Mouse (Mus musculus): ENCODE measurements around the gene Abcc10. TPM values are rescaled to one million over a fixed set of nuclear protein-coding genes. Genes with fewer than 3 reads are reported as not detected.

The Abcc10 gene
- polyA plus RNA-seq, 1 experiment from 2014 or later = 1.7 TPM

GRCm38 (mm10) chr17:46310515-46310914, 17.6 kb downstream of the Abcc10 start:
- Histone ChIP-seq H3K27me3 (no peaks in the 10 kb centered on the region), H3K9ac (no peak overlapping the region), H3K4me2 (no peak overlapping the region), H3K27ac (no peak overlapping the region), H3K36me3 (no peaks in the 10 kb centered on the region), H3K4me1 (replicated peaks) (no peaks in the 10 kb centered on the region), H3K4me3 (replicated peaks) (no peak overlapping the region), H3K9me3 (replicated peaks) (no peaks in the 10 kb centered on the region)
- 70% methylated on average over 10 of the region's 10 CpGs for WGBS (ENCODE audit: insufficient replicate concordance)
- ATAC-seq (ENCODE audit: low read depth) = no peak
- no peak for DNase-seq

GRCm38 (mm10) chr17:46309835-46310234, 18.3 kb downstream of the Abcc10 start:
- Histone ChIP-seq H3K9ac (no peak overlapping the region), H3K27me3 (no peaks in the 10 kb centered on the region), H3K27ac (no peak overlapping the region), H3K9me3 (replicated peaks) (no peaks in the 10 kb centered on the region), H3K4me1 (replicated peaks) (no peaks in the 10 kb centered on the region), H3K4me2 (no peak overlapping the region), H3K36me3 (no peaks in the 10 kb centered on the region), H3K4me3 (replicated peaks) (no peak overlapping the region)
- no peak for DNase-seq
- ATAC-seq (ENCODE audit: low read depth) = no peak
- 68% methylated on average over 12 of the region's 12 CpGs for WGBS (ENCODE audit: insufficient replicate concordance)

- H3K9me3 ChIP-seq (replicated peaks) = no peaks in the 10 kb centered on the region
- DNase-seq (no peak), ATAC-seq (ENCODE audit: low read depth) (no peak)
- H3K9ac ChIP-seq = no peak overlapping the region
- WGBS (ENCODE audit: insufficient replicate concordance) = 79% methylated on average over 15 of the region's 15 CpGs
- no peak overlapping the region for H3K4me3 ChIP-seq (replicated peaks)
- no peaks in the 10 kb centered on the region for H3K4me1 ChIP-seq (replicated peaks)
- H3K4me2 ChIP-seq = no peak overlapping the region
- no peaks in the 10 kb centered on the region for H3K27me3 ChIP-seq
- H3K27ac ChIP-seq = no peak overlapping the region
- H3K36me3 ChIP-seq = no peaks in the 10 kb centered on the region
Observed at GRCm38 (mm10) chr17:46306956-46307355, 21.2 kb downstream of the Abcc10 start.

GRCm38 (mm10) chr17:46304184-46304583, 24.0 kb downstream of the Abcc10 start:
- no peak for ATAC-seq (ENCODE audit: low read depth)
- peaks cover 18% of the 10 kb centered on the region for H3K27me3 ChIP-seq
- H3K4me3 ChIP-seq (replicated peaks) = no peak overlapping the region
- no peaks in the 10 kb centered on the region for H3K4me1 ChIP-seq (replicated peaks)
- no peaks in the 10 kb centered on the region for H3K9me3 ChIP-seq (replicated peaks)
- no peak for DNase-seq
- H3K27ac ChIP-seq = no peak overlapping the region
- 81% methylated on average over 9 of the region's 9 CpGs for WGBS (ENCODE audit: insufficient replicate concordance)
- no peak overlapping the region for H3K4me2 ChIP-seq
- no peak overlapping the region for H3K9ac ChIP-seq
- no peaks in the 10 kb centered on the region for H3K36me3 ChIP-seq

- H3K27me3 ChIP-seq = peaks cover 41% of the 10 kb centered on the region
- H3K4me2 ChIP-seq = no peak overlapping the region
- ATAC-seq (ENCODE audit: low read depth) = no peak
- H3K9ac ChIP-seq = no peak overlapping the region
- no peaks in the 10 kb centered on the region for H3K9me3 ChIP-seq (replicated peaks)
- H3K36me3 ChIP-seq = no peaks in the 10 kb centered on the region
- 62% methylated on average over 12 of the region's 12 CpGs for WGBS (ENCODE audit: insufficient replicate concordance)
- H3K27ac ChIP-seq = no peak overlapping the region
- no peak for DNase-seq
- peaks cover 12% of the 10 kb centered on the region for H3K4me1 ChIP-seq (replicated peaks)
- H3K4me3 ChIP-seq (replicated peaks) = no peak overlapping the region
Observed at GRCm38 (mm10) chr17:46301892-46302291, 26.3 kb downstream of the Abcc10 start.

- Histone ChIP-seq H3K36me3 (no peaks in the 10 kb centered on the region), H3K27me3 (peaks cover 72% of the 10 kb centered on the region), H3K4me3 (replicated peaks) (peak overlapping the region; percentile 54), H3K4me1 (replicated peaks) (peaks cover 12% of the 10 kb centered on the region), H3K9ac (no peak overlapping the region), H3K27ac (no peak overlapping the region), H3K4me2 (peak overlapping the region; percentile 73), H3K9me3 (replicated peaks) (no peaks in the 10 kb centered on the region)
- ATAC-seq (ENCODE audit: low read depth) = peak; percentile 62; the same call in 1 of the 2 replicates
- peak; percentile 54 for DNase-seq
- 1% methylated on average over 48 of the region's 48 CpGs for WGBS (ENCODE audit: insufficient replicate concordance)
Observed at GRCm38 (mm10) chr17:46298220-46298913, 29.8 kb downstream of the Abcc10 start.

- Histone ChIP-seq H3K4me2 (peak within 1 kb of the TSS; percentile 73), H3K36me3 (no peaks in the 10 kb centered on the region), H3K27ac (no peak within 1 kb of the TSS), H3K9me3 (replicated peaks) (no peaks in the 10 kb centered on the region), H3K4me1 (replicated peaks) (peaks cover 12% of the 10 kb centered on the region), H3K27me3 (peaks cover 78% of the 10 kb centered on the region), H3K4me3 (replicated peaks) (peak within 1 kb of the TSS; percentile 54), H3K9ac (peak within 1 kb of the TSS; percentile 54)
- 1% methylated on average over 61 of the region's 86 CpGs for WGBS (ENCODE audit: insufficient replicate concordance)
- DNase-seq (no peak), ATAC-seq (ENCODE audit: low read depth) (no peak)
Observed at GRCm38 (mm10) chr17:46297364-46298219, 30.6 kb downstream of the Abcc10 start, which contains the start of gene Dlk2. Gene Dlk2 (plus strand): TSS chr17:46297421.

- Histone ChIP-seq H3K27me3 (peaks cover 83% of the 10 kb centered on the region), H3K4me3 (replicated peaks) (peak overlapping the region; percentile 54), H3K36me3 (no peaks in the 10 kb centered on the region), H3K27ac (no peak overlapping the region), H3K4me1 (replicated peaks) (peaks cover 12% of the 10 kb centered on the region), H3K4me2 (peak overlapping the region; percentile 73), H3K9ac (no peak overlapping the region), H3K9me3 (replicated peaks) (no peaks in the 10 kb centered on the region)
- WGBS (ENCODE audit: insufficient replicate concordance) = 12% methylated on average over 6 of the region's 6 CpGs
- DNase-seq = no peak
- ATAC-seq (ENCODE audit: low read depth) = no peak
Observed at GRCm38 (mm10) chr17:46297028-46297363, 31.2 kb downstream of the Abcc10 start.

GRCm38 (mm10) chr17:46296601-46297000, 31.6 kb downstream of the Abcc10 start:
- Histone ChIP-seq H3K4me1 (replicated peaks) (peaks cover 12% of the 10 kb centered on the region), H3K27ac (no peak overlapping the region), H3K4me3 (replicated peaks) (no peak overlapping the region), H3K36me3 (no peaks in the 10 kb centered on the region), H3K9me3 (replicated peaks) (no peaks in the 10 kb centered on the region), H3K9ac (no peak overlapping the region), H3K4me2 (no peak overlapping the region), H3K27me3 (peaks cover 86% of the 10 kb centered on the region)
- ATAC-seq (ENCODE audit: low read depth) = no peak
- WGBS (ENCODE audit: insufficient replicate concordance) = 15% methylated on average over 6 of the region's 6 CpGs
- DNase-seq = no peak

- no peaks in the 10 kb centered on the region for H3K36me3 ChIP-seq
- H3K27me3 ChIP-seq = peaks cover 33% of the 10 kb centered on the region
- ATAC-seq (ENCODE audit: low read depth) = no peak
- no peaks in the 10 kb centered on the region for H3K9me3 ChIP-seq (replicated peaks)
- H3K9ac ChIP-seq = no peak overlapping the region
- no peak for DNase-seq
- H3K4me2 ChIP-seq = no peak overlapping the region
- no peak overlapping the region for H3K27ac ChIP-seq
- no peak overlapping the region for H3K4me3 ChIP-seq (replicated peaks)
- 51% methylated on average over 11 of the region's 11 CpGs for WGBS (ENCODE audit: insufficient replicate concordance)
- H3K4me1 ChIP-seq (replicated peaks) = peaks cover 9% of the 10 kb centered on the region
Observed at GRCm38 (mm10) chr17:46287678-46288095, 40.5 kb downstream of the Abcc10 start.

GRCm38 (mm10) chr17:46285407-46285806, 42.7 kb downstream of the Abcc10 start:
- no peak overlapping the region for H3K4me3 ChIP-seq (replicated peaks)
- no peak overlapping the region for H3K9ac ChIP-seq
- H3K4me2 ChIP-seq = no peak overlapping the region
- peaks cover 18% of the 10 kb centered on the region for H3K27me3 ChIP-seq
- no peak overlapping the region for H3K27ac ChIP-seq
- no peaks in the 10 kb centered on the region for H3K9me3 ChIP-seq (replicated peaks)
- no peak for ATAC-seq (ENCODE audit: low read depth)
- H3K4me1 ChIP-seq (replicated peaks) = peaks cover 26% of the 10 kb centered on the region
- peaks cover under 1% of the 10 kb centered on the region for H3K36me3 ChIP-seq
- WGBS (ENCODE audit: insufficient replicate concordance) = 43% methylated on average over 6 of the region's 6 CpGs
- no peak for DNase-seq

All from liver, embryonic 13.5 days (tissue).